Mouse (Mus musculus) liver, adult 2 months (tissue): ENCODE measurements at regions not wholly inside any gene's neighbourhood (a gene's known extent, or its start where the extent isn't known, plus 50 kb on each side); places are given as distances from the start of the nearest gene placed in this dataset.

Experiments
- DNase-seq: peaks from one replicate; pipeline ENCODE4 v3.0.0-alpha.2; 2011; ENCODE audit warnings: low read depth, low spot score; ENCODE audit errors: extremely low read depth
- H3K27ac ChIP-seq: fragments of 200-500 bp; replicated peaks from 2 replicates; pipeline ENCODE4 v1.5.1; 2012; ENCODE audit warnings: low read depth, mild to moderate bottlenecking, control low read depth, inconsistent platforms, low read length; ENCODE audit not compliant: insufficient read depth
- H3K27me3 ChIP-seq: fragments of 200-500 bp; 2 replicates; pipeline ENCODE4 v1.6.1; 2012; ENCODE audit warnings: mild to moderate bottlenecking, moderate library complexity, low read length, inconsistent platforms; ENCODE audit not compliant: control insufficient read depth, insufficient read depth
- H3K36me3 ChIP-seq: fragments of 200-500 bp; 2 replicates; pipeline ENCODE4 v1.6.1; 2012; ENCODE audit warnings: low read length, inconsistent platforms; ENCODE audit not compliant: control insufficient read depth, insufficient read depth
- H3K4me1 ChIP-seq: fragments of 200-500 bp; 2 replicates; pipeline ENCODE4 v1.6.1; 2011; ENCODE audit warnings: low read length; ENCODE audit not compliant: control insufficient read depth, insufficient read depth
- H3K4me3 ChIP-seq: fragments of 200-500 bp; 2 replicates; pipeline ENCODE4 v1.5.1; 2011; ENCODE audit warnings: low read depth, mild to moderate bottlenecking, control low read depth, low read length, moderate library complexity; ENCODE audit not compliant: insufficient read depth
- H3K79me2 ChIP-seq: fragments of 200-500 bp; 2 replicates; pipeline ENCODE4 v1.6.1; 2012; ENCODE audit warnings: inconsistent platforms, mild to moderate bottlenecking, low read length, moderate library complexity; ENCODE audit not compliant: control insufficient read depth, insufficient read depth
- H3K9ac ChIP-seq: fragments of 200-500 bp; 2 replicates; pipeline ENCODE4 v1.6.1; 2012; ENCODE audit warnings: low read depth, mild to moderate bottlenecking, control low read depth, inconsistent platforms, low read length
- CTCF ChIP-seq: fragments of 200-500 bp; IDR thresholded peaks from 2 replicates; pipeline ENCODE4 v1.5.1; 2011; ENCODE audit warnings: low read depth, low read length, control low read depth
- POLR2A ChIP-seq: fragments of 200-500 bp; IDR thresholded peaks from 2 replicates; pipeline ENCODE4 v1.6.1; 2011; ENCODE audit warnings: low read length, control low read depth; ENCODE audit not compliant: insufficient read depth; ENCODE audit errors: extremely low read depth
- WGBS: fragments of 180-500 bp; shearing (Covaris S2); methylation state at CpG from one replicate; pipeline ENCODE4 v1.1.7; 2018; 5-methylcytosine and 5-hydroxymethylcytosine counted together

DNA sequence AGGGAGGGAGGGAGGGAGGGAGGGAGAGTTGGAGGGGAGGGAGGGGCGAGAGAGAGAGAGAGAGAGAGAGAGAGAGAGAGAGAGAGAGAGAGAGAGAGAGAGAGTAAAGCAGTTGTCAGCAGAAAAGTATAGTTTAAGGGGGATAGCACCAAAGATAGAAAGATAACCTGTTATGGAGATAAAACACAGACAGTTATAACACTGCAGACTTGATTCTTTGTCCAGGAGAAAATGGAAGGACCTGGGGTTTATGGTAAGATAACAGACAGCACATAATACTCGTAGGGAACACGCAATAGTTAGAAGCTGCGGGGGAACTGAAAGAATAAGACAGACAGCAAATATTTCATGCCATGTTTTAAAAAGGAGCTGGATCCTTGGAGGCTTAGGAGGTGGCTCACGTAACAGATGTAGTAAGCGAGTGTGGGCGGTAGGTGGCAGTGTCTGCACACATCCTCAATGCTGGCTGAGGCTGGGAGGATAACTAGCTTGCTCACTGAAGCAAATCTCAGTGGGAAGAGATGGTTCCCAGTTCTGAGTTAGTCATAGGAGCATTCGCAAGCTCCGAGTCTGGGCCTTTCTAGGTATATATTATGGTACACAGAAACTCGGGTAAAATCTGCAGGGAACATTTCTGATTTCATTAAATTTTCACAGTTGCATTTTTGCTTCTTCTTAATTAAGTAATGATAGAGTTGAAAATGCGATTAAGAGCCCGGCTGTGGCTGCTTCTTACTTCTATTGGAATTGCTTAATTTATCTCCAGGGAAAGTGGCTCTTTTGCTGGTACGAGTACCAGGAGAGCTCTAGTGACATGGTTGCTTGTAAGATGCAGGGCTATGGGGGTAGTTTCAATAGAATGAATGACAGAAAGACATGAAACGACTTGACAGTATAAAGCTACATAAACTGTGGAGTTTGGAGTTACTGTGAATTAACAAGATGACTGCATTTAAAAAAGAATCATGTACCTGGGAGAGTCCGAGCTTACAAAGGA lies 157.6 kb upstream of the Rgs1 start:
- no peaks in the 10 kb centered on the region for H3K79me2 ChIP-seq
- no peaks in the 10 kb centered on the region for H3K27me3 ChIP-seq
- no peaks in the 10 kb centered on the region for H3K4me1 ChIP-seq
- 32% methylated on average over 14 of the region's 15 CpGs for WGBS
- H3K36me3 ChIP-seq = no peaks in the 10 kb centered on the region
- peak; percentile 96 for TF ChIP-seq CTCF
- TF ChIP-seq POLR2A = no peak
- H3K4me3 ChIP-seq = no peak overlapping the region
- no peak overlapping the region for H3K27ac ChIP-seq
- DNase-seq = peak; percentile 37
- H3K9ac ChIP-seq = no peak overlapping the region

DNA sequence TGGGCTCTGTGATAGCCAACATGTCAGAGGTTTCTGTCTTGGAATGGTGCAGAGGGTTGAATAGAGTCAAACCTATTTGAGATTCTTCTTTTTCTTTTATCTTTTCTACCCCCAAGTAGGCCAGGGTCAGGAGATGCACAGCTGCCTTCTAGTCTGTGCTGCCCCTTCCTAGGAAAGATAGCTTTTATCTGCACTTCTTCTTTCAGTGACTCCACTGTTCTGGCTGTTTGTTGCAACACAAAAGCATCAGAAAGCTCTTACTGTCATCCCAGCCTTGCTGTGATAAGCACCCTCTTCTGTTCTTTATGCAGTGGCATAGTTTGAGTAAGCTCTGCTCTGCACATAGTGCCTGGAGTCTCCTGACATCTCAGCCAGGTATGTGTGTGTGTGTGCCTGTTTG lies 156.7 kb upstream of the Rgs1 start:
- Histone ChIP-seq H3K36me3 (no peaks in the 10 kb centered on the region), H3K4me3 (no peak overlapping the region), H3K27ac (no peak overlapping the region), H3K9ac (no peak overlapping the region), H3K4me1 (no peaks in the 10 kb centered on the region), H3K27me3 (no peaks in the 10 kb centered on the region), H3K79me2 (no peaks in the 10 kb centered on the region)
- DNase-seq = no peak
- no peak for TF ChIP-seq CTCF
- no peak for TF ChIP-seq POLR2A

DNA sequence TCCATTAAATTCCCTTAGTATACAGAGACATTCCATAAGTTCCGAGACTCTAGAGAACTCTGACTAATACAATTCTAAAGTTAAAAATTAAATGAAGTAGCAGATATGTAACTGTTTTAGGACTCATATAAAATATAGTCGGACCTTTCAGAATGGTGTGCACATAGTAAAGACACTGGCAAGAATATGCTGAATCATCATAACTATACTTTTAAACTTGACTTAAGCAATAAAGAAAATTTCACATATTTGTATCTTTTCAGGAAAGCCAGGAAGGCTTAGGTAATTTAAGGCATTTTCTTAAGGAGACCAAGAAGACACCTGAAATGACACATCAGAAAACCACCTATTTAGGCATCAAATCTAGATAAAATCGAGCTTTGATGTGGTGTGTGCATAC lies 156.0 kb upstream of the Rgs1 start:
- TF ChIP-seq CTCF = no peak
- no peak for TF ChIP-seq POLR2A
- Histone ChIP-seq H3K4me1 (no peaks in the 10 kb centered on the region), H3K9ac (no peak overlapping the region), H3K4me3 (no peak overlapping the region), H3K79me2 (no peaks in the 10 kb centered on the region), H3K27ac (no peak overlapping the region), H3K36me3 (no peaks in the 10 kb centered on the region), H3K27me3 (no peaks in the 10 kb centered on the region)
- DNase-seq = no peak
- WGBS = 56% methylated on average over 3 of the region's 3 CpGs

DNA sequence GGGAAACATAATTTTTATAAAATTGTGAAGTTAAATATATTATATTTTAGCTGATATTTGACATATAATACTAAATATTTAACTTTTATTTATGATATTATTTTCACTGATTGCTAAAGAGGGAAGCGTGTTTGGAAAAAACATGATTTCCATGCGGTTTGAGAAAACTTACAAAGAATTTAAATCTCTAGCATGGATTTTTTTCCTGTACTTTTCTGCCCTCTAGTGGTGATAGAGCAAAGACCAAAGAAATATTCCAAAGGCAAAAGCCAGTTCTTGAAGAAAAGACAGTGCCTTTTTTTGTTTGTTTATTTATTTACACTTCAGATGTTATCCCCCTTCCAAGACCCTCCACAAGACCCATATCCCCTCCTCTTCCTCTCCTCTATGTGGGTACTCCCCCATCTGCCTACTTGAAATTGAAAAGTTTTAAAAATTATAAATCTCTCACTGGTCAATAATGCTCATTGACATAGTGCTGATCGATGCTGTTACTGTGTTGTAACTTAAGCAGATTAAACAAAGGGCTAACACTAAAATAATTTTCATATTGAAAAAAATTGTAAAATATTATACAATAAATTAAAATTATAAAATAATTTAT lies 131.1 kb upstream of the Rgs1 start:
- H3K27ac ChIP-seq = no peak overlapping the region
- TF ChIP-seq CTCF = peak; percentile 63
- no peak for TF ChIP-seq POLR2A
- 42% methylated on average over 3 of the region's 3 CpGs for WGBS

DNA sequence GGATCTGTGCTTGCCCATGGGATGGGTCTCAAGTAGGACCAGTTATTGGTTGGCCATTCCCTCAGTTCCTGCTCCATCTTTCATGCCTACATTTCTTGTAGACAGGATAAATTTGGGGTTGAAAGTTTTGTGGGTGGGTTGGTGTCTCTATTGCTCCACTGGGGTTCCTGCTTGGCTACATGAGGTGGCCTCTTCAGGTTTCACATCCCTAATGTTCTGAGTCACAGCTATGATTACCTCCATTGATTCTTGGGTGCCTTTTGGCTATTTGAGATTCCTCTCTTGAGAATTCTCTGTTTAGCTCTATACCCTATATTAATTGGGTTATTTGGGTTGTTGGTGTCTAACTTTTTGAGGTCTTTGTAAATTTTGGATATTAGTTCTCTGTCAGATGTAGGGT lies 125.1 kb upstream of the Rgs1 start:
- TF ChIP-seq CTCF = no peak
- TF ChIP-seq POLR2A = no peak
- H3K4me1 ChIP-seq = no peaks in the 10 kb centered on the region
- H3K79me2 ChIP-seq = no peaks in the 10 kb centered on the region
- H3K27ac ChIP-seq = no peak overlapping the region
- H3K36me3 ChIP-seq = no peaks in the 10 kb centered on the region
- no peak overlapping the region for H3K9ac ChIP-seq
- H3K4me3 ChIP-seq = no peak overlapping the region
- no peaks in the 10 kb centered on the region for H3K27me3 ChIP-seq
- no peak for DNase-seq

More for the DNA sequence above, 131.1 kb upstream of the Rgs1 start:
- Histone ChIP-seq H3K9ac (no peak overlapping the region), H3K79me2 (no peaks in the 10 kb centered on the region), H3K27me3 (no peaks in the 10 kb centered on the region), H3K36me3 (no peaks in the 10 kb centered on the region), H3K4me3 (no peak overlapping the region), H3K4me1 (no peaks in the 10 kb centered on the region)
- DNase-seq = peak; percentile 24

DNA sequence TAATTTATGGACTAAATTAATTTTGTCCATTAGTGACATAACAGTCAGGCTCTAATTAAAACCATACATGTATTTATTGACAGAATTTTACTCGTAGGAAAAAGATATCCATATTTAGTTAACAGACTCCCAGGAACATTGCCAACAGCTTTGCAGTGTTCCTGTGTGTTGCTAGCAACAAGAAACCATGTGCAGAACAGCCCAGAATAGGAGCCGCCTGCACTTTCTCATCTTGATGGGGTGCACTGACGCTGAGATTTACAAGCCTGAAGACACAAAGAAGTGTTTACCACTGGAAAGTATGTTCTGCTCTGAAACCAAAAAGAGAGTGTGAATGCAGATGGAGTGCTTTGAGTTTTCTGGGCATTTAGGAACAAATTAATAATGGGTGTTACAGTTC lies 118.5 kb upstream of the Rgs1 start:
- no peak overlapping the region for H3K27ac ChIP-seq
- DNase-seq = no peak
- 72% methylated on average over 3 of the region's 3 CpGs for WGBS
- no peaks in the 10 kb centered on the region for H3K4me1 ChIP-seq
- no peaks in the 10 kb centered on the region for H3K27me3 ChIP-seq
- no peak overlapping the region for H3K4me3 ChIP-seq
- no peaks in the 10 kb centered on the region for H3K36me3 ChIP-seq
- H3K9ac ChIP-seq = no peak overlapping the region
- H3K79me2 ChIP-seq = no peaks in the 10 kb centered on the region
- no peak for TF ChIP-seq CTCF
- TF ChIP-seq POLR2A = no peak
